ENCODE assay signal across 13 mouse cellular contexts in genomic region chr17:86272961-86273360, GRCm38 (mm10).
"Had no signal": no experiment of that assay in that cellular context is flagged by ENCODE, and none has a peak within 500 bp of the region (broad histone marks: within the 10 kb centered on the region; RNA-seq: fewer than 3 reads in every experiment).

No protein-coding gene starts in this region.

- H3K27ac ChIP-seq: limb, embryonic 13.5 days; liver, embryonic 14.5 days; neural tube, embryonic 15.5 days; stomach, postnatal 0 days had no signal

- H3K4me2 ChIP-seq: limb, embryonic 13.5 days; neural tube, embryonic 15.5 days had no signal

- DNase-seq: kidney, postnatal 14 days; layer of hippocampus, adult 9-11 months; layer of hippocampus, postnatal 36 days; lung, adult 18-20 months; midbrain, embryonic 14.5 days; right cerebral cortex, adult 18-20 months; right cerebral cortex, postnatal 25 days; thymus, postnatal 4 days had no signal

- H3K4me3 ChIP-seq: limb, embryonic 13.5 days; myocyte; neural tube, embryonic 15.5 days had no signal

- H3K36me3 ChIP-seq: limb, embryonic 13.5 days; neural tube, embryonic 15.5 days had no signal

- H3K9ac ChIP-seq: limb, embryonic 13.5 days; liver, embryonic 14.5 days; neural tube, embryonic 15.5 days had no signal

- H3K27me3 ChIP-seq: limb, embryonic 13.5 days; neural tube, embryonic 15.5 days had no signal

- H3K9me3 ChIP-seq: limb, embryonic 13.5 days; neural tube, embryonic 15.5 days had no signal
